Mouse (Mus musculus): ENCODE measurements around the gene Ube2k.
"Not testable (repeated sequence)": the region's sequence is repeated elsewhere in the genome, so short reads cannot be mapped to it uniquely, and the experiment has no call there.

The Ube2k gene

GRCm38 (mm10) chr5:65536751-65537419 lies at the start of gene Ube2k, which contains the start of gene Smim14:
TSS of gene Ube2k (plus strand) at chr5:65537233.
TSS of gene Smim14 (minus strand) at chr5:65537184.
- in situ Hi-C loops (cut with MboI), result no loop called here

DNA sequence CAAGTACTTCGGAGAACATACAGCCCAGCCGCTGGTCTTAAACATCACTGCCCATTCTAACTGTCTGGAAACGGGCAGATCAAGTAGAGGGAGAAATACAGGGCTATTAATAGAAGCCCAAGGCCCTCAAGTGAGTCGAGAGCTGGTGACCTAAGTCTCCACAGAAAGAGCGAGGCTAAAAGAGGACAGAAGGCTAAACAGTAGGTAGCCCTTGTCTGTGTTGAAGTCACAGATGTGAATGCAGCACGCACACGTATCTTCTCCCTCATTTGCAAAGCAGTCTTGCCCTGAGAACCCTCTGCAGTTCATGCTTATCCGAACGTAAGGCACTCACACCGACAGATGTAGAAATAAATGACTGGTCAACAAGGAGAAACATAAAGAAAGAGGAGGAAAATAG lies 49.7 kb upstream of the Ube2k start:
- in situ Hi-C loops (cut with MboI), result no loop called here

- in situ Hi-C loops (cut with MboI), result no loop called here
Observed at GRCm38 (mm10) chr5:65488725-65489124, 48.3 kb upstream of the Ube2k start.

DNA sequence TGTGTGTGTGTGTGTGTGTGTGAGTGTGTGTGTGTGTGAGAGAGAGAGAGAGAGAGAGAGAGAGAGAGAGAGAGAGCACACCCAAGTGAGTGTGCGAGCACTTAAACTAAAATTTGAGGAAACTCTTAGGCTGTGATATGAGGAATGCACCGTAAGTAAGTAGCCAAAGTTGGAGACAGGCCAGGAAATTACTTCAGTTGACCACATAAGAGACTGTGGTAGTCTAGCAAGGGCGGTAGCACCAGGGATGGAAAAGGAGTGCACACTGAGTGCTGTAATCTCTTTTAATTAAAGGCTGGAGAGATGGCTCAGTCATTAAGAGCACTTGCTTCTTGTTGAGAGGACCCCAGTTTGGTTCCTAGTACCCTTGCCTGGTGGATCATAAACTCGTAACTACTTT lies 47.2 kb upstream of the Ube2k start:
- in situ Hi-C loops (cut with MboI), result loop anchor here (5.0 kb wide), 1 partner anchor 37 kb away; no protein-coding TSS in a partner anchor

- in situ Hi-C loops (cut with MboI), result loop anchor here (5.0 kb wide), 1 partner anchor 35 kb away; no protein-coding TSS in a partner anchor
Observed at GRCm38 (mm10) chr5:65491767-65492715, 45.0 kb upstream of the Ube2k start.

GRCm38 (mm10) chr5:65492716-65493531 lies 44.1 kb upstream of the Ube2k start, which contains the start of gene Gm43552:
TSS of gene Gm43552 (minus strand) at chr5:65492833.
- in situ Hi-C loops (cut with MboI), result loop anchor here (5.0 kb wide), 1 partner anchor 34 kb away; no protein-coding TSS in a partner anchor

GRCm38 (mm10) chr5:65500231-65500630 lies 36.8 kb upstream of the Ube2k start:
- in situ Hi-C loops (cut with MboI), result no loop called here

- in situ Hi-C loops (cut with MboI), result no loop called here
Observed at GRCm38 (mm10) chr5:65501407-65501806, 35.6 kb upstream of the Ube2k start.

- in situ Hi-C loops (cut with MboI), result no loop called here
Observed at GRCm38 (mm10) chr5:65505786-65506185, 31.2 kb upstream of the Ube2k start.

GRCm38 (mm10) chr5:65508395-65508794 lies 28.6 kb upstream of the Ube2k start:
- in situ Hi-C loops (cut with MboI), result no loop called here

DNA sequence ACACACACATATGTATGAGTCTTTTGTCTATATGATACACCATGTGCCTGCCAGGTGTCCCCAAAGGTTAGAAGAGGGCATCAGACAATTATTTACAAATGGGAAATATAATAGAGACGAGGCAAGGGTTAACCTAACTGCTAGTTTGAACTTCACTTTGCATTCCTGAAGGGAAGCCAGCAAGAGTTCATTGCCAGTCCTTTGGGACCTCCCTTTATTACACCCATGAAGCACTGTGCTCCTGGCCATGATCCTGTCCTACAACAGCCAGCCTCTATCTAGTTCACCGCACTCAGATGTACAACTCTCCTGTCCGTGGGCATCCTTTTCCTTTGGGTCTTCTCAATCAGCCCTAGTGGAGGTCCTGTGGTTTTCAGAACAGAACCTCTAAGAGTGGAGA lies 23.5 kb upstream of the Ube2k start:
- in situ Hi-C loops (cut with MboI), result no loop called here

DNA sequence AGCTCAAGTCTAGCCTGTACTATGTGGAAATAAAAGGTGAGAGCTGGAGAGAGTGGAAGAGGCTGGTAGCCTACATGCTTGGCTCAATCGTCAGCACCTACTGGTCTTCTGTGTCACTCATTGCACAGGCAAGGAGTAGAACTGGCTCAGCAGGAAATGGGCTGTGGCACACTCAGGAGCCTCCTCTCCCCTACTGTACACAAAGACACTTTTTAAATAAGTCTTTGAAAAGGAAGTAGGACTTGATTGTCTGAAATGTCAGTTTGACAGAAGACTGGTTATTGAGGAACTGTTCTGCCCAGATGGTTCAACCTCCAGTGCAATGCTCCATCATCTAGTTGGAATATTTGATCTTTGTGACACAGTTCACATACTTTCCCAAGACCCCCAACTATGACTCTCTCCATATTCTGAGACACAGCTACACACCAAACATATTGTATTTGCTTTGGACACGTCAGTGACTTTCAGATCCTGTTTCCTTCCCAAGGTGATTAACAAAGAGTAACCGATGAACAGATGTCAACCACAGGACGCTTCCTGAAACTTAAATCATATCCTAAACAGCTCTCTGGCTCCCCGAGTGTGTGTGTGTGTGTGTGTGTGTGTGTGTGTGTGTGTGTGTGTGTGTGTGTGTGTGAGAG lies 22.3 kb upstream of the Ube2k start:
- in situ Hi-C loops (cut with MboI), result no loop called here

DNA sequence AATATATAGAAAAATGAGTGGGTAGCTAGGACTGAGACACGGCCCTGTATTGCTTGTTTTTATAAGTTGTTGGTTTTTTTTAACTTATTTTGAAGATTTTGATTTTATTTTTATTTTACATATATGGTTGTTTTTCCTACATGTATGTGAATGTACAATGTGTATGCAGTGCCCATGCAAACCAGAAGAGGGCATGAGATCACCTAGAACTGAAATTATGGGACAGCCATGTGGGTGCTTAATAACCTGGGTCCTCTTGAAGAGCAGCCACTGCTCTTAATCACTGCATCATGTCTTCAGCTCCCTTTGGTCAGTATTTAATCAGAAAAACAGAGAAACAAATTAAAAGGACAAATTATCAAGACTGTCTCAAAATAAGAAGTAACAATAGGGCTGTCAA lies 15.2 kb upstream of the Ube2k start:
- in situ Hi-C loops (cut with MboI), result no loop called here

DNA sequence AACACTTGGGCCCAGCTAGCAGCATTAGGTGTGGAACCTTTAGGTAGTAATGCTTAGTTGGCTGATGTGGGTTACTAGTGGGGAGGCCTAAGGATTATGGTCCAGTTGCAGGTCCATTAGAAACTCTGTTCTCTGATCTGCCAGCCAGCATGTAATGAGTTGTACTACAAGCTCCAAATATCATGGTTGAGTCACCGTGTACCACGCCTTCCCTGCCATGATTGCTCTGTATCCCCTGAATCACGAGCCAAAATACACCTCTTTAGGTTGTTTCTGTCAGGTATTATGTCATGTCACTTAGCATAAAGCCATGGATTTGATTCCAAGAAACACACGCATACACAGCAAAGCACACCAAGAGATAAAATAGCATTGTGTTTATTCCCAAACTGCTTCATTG lies 12.2 kb upstream of the Ube2k start:
- in situ Hi-C loops (cut with MboI), result loop anchor here (5.0 kb wide), 1 partner anchor 33 kb away; the partner anchor contains the start of gene Gm43552

GRCm38 (mm10) chr5:65525674-65526443 lies 11.2 kb upstream of the Ube2k start:
- in situ Hi-C loops (cut with MboI), result loop anchor here (5.0 kb wide), 1 partner anchor 34 kb away; the partner anchor contains the start of gene Gm43552

- in situ Hi-C loops (cut with MboI), result no loop called here
Observed at GRCm38 (mm10) chr5:65531283-65531682, 5.8 kb upstream of the Ube2k start.

GRCm38 (mm10) chr5:65534496-65534895 lies 2.5 kb upstream of the Ube2k start:
- in situ Hi-C loops (cut with MboI), result no loop called here

GRCm38 (mm10) chr5:65535457-65536067 lies 1.5 kb upstream of the Ube2k start:
- in situ Hi-C loops (cut with MboI), result no loop called here

GRCm38 (mm10) chr5:65536068-65536465 lies 966 bp upstream of the Ube2k start:
- in situ Hi-C loops (cut with MboI), result not testable (repeated sequence)

Measured in mature B cell (primary cell).